Mouse (Mus musculus) MEL (cell line): ENCODE data around the gene Mob2. TPM values are rescaled to one million over a fixed set of nuclear protein-coding genes. Genes with fewer than 3 reads are reported as not detected.

Experiments used
- DNase-seq: peaks from one replicate; pipeline ENCODE4 v3.0.0; 2011; ENCODE audit warnings: low read depth, low spot score
- H3K27ac ChIP-seq: 2 replicates; pipeline ENCODE4 v1.5.1; 2012; ENCODE audit warnings: low read depth, mild to moderate bottlenecking, control low read depth, low read length, moderate library complexity; ENCODE audit not compliant: control insufficient read depth
- H3K27me3 ChIP-seq, 2 experiments: fragments of 150-350 bp in 1 of 2; sonication (generic) in 1 of 2; 2 replicates each; pipeline ENCODE4 v1.6.1; 2012; ENCODE audit warnings: low read length in 2 of 2, mild to moderate bottlenecking in 2 of 2, improper control_type of control experiment in 1 of 2, moderate library complexity in 1 of 2; ENCODE audit not compliant: insufficient read depth in 2 of 2, control insufficient read depth in 1 of 2
- H3K36me3 ChIP-seq, 2 experiments: 2 replicates each; pipeline ENCODE4 v1.6.1; 2012 to 2014; ENCODE audit warnings: low read length in 2 of 2, improper control_type of control experiment in 1 of 2, inconsistent platforms in 1 of 2, mild to moderate bottlenecking in 1 of 2; ENCODE audit not compliant: insufficient read depth in 2 of 2, control insufficient read depth in 1 of 2
- H3K4me1 ChIP-seq, 2 experiments: fragments of 150-350 bp in 1 of 2; sonication (generic) in 1 of 2; 2 replicates each; pipeline ENCODE4 v1.6.1; 2012; ENCODE audit warnings: low read length in 2 of 2, improper control_type of control experiment in 1 of 2, mild to moderate bottlenecking in 1 of 2; ENCODE audit not compliant: insufficient read depth in 2 of 2, control insufficient read depth in 1 of 2
- H3K4me3 ChIP-seq, 2 experiments: fragments of 150-350 bp in 1 of 2; sonication (generic) in 1 of 2; 2 replicates each; pipeline ENCODE4 v1.5.1; 2012; ENCODE audit warnings: low read depth in 2 of 2, low read length in 2 of 2, mild to moderate bottlenecking in 2 of 2, moderate library complexity in 2 of 2, control low read depth in 1 of 2, improper control_type of control experiment in 1 of 2; ENCODE audit not compliant: control insufficient read depth in 1 of 2, insufficient read depth in 1 of 2
- H3K79me2 ChIP-seq: 2 replicates; pipeline ENCODE4 v1.6.1; 2012; ENCODE audit warnings: mild to moderate bottlenecking, low read length, moderate library complexity; ENCODE audit not compliant: control insufficient read depth, poor library complexity, insufficient read depth
- H3K9ac ChIP-seq: 2 replicates; pipeline ENCODE4 v1.6.1; 2012; ENCODE audit warnings: low read depth, mild to moderate bottlenecking, control low read depth, low read length, moderate library complexity; ENCODE audit not compliant: control insufficient read depth, poor library complexity, severe bottlenecking
- H3K9me3 ChIP-seq: fragments of 150-350 bp; sonication (generic); replicated peaks from 2 replicates; pipeline ENCODE4 v1.6.1; 2012; ENCODE audit warnings: mild to moderate bottlenecking, low read length, improper control_type of control experiment, moderate library complexity; ENCODE audit not compliant: insufficient read depth
- BHLHE40 ChIP-seq: IDR thresholded peaks from 2 replicates; pipeline ENCODE4 v1.6.1; 2012; ENCODE audit warnings: low read depth, mild to moderate bottlenecking, inconsistent platforms, low read length, improper control_type of control experiment, borderline replicate concordance
- CHD2 ChIP-seq: IDR thresholded peaks from 2 replicates; pipeline ENCODE4 v1.6.1; 2011; ENCODE audit warnings: low read length, improper control_type of control experiment
- CTCF ChIP-seq, 3 experiments: IDR thresholded peaks in 2 of 3; conservative IDR thresholded peaks in 1 of 3; 2 replicates each; pipeline ENCODE4 v1.5.1; 2011 to 2012; ENCODE audit warnings: low read length in 3 of 3, low read depth in 2 of 3, mild to moderate bottlenecking in 2 of 3, improper control_type of control experiment in 1 of 3, inconsistent platforms in 1 of 3, mixed read lengths in 1 of 3, moderate library complexity in 1 of 3; ENCODE audit not compliant: control insufficient read depth in 1 of 3, insufficient read depth in 1 of 3, poor library complexity in 1 of 3, severe bottlenecking in 1 of 3
- E2F4 ChIP-seq: IDR thresholded peaks from 2 replicates; pipeline ENCODE4 v1.6.1; 2011; ENCODE audit warnings: low read depth, low read length, improper control_type of control experiment, borderline replicate concordance
- ELF1 ChIP-seq: IDR thresholded peaks from 2 replicates; pipeline ENCODE4 v1.6.1; 2014; ENCODE audit warnings: low read depth, mild to moderate bottlenecking, inconsistent platforms, low read length, improper control_type of control experiment, moderate library complexity
- EP300 ChIP-seq, 2 experiments: IDR thresholded peaks; 2 replicates each; pipeline ENCODE4 v1.6.1; 2011; ENCODE audit warnings: improper control_type of control experiment in 2 of 2, low read length in 2 of 2, low read depth in 1 of 2, mild to moderate bottlenecking in 1 of 2
- ETS1 ChIP-seq: IDR thresholded peaks from 2 replicates; pipeline ENCODE4 v1.6.1; 2012; ENCODE audit warnings: low read depth, mild to moderate bottlenecking, inconsistent platforms, low read length, improper control_type of control experiment, moderate library complexity
- GABPA ChIP-seq: IDR thresholded peaks from 2 replicates; pipeline ENCODE4 v1.6.1; 2012; ENCODE audit warnings: low read depth, mild to moderate bottlenecking, inconsistent platforms, low read length, improper control_type of control experiment, moderate library complexity
- GATA1 ChIP-seq: IDR thresholded peaks from 2 replicates; pipeline ENCODE4 v1.6.1; 2011; ENCODE audit warnings: low read depth, low read length, improper control_type of control experiment
- HCFC1 ChIP-seq: IDR thresholded peaks from 2 replicates; pipeline ENCODE4 v1.6.1; 2012; ENCODE audit warnings: low read depth, mild to moderate bottlenecking, inconsistent platforms, low read length, improper control_type of control experiment, moderate library complexity
- JUND ChIP-seq: IDR thresholded peaks from 2 replicates; pipeline ENCODE4 v1.6.1; 2011; ENCODE audit warnings: low read depth, mild to moderate bottlenecking, improper control_type of control experiment, low read length
- KAT2A ChIP-seq: conservative IDR thresholded peaks from 2 replicates; pipeline ENCODE4 v1.6.1; 2012; ENCODE audit warnings: low read depth, low read length, improper control_type of control experiment, inconsistent platforms
- MAFK ChIP-seq: IDR thresholded peaks from 2 replicates; pipeline ENCODE4 v1.6.1; 2011; ENCODE audit warnings: low read depth, mild to moderate bottlenecking, low read length, improper control_type of control experiment, borderline replicate concordance
- MAX ChIP-seq: IDR thresholded peaks from 2 replicates; pipeline ENCODE4 v1.6.1; 2011; ENCODE audit warnings: low read length, improper control_type of control experiment
- MAZ ChIP-seq: IDR thresholded peaks from 2 replicates; pipeline ENCODE4 v1.6.1; 2012; ENCODE audit warnings: low read depth, mild to moderate bottlenecking, inconsistent platforms, low read length, improper control_type of control experiment
- MEF2A ChIP-seq: IDR thresholded peaks from 2 replicates; pipeline ENCODE4 v1.6.1; 2014; ENCODE audit warnings: low read depth, mild to moderate bottlenecking, inconsistent platforms, low read length, improper control_type of control experiment; ENCODE audit not compliant: poor library complexity, insufficient replicate concordance, severe bottlenecking; ENCODE audit errors: extremely low read depth
- MXI1 ChIP-seq: IDR thresholded peaks from 2 replicates; pipeline ENCODE4 v1.6.1; 2011; ENCODE audit warnings: mild to moderate bottlenecking, low read depth, low read length, improper control_type of control experiment
- MYB ChIP-seq: IDR thresholded peaks from 2 replicates; pipeline ENCODE4 v1.6.1; 2011; ENCODE audit warnings: mild to moderate bottlenecking, low read depth, low read length, improper control_type of control experiment
- MYC ChIP-seq: IDR thresholded peaks from 2 replicates; pipeline ENCODE4 v1.6.1; 2011; ENCODE audit warnings: low read depth, mild to moderate bottlenecking, low read length, improper control_type of control experiment, moderate library complexity
- NELFE ChIP-seq: IDR thresholded peaks from 2 replicates; pipeline ENCODE4 v1.6.1; 2011; ENCODE audit warnings: low read depth, low read length, improper control_type of control experiment
- NRF1 ChIP-seq: IDR thresholded peaks from 2 replicates; pipeline ENCODE4 v1.6.1; 2014; ENCODE audit warnings: low read depth, mild to moderate bottlenecking, inconsistent platforms, low read length, improper control_type of control experiment, moderate library complexity; ENCODE audit not compliant: poor library complexity, insufficient read depth, severe bottlenecking
- POLR2A ChIP-seq, 2 experiments: IDR thresholded peaks; 2 replicates each; pipeline ENCODE4 v1.6.1; 2011 to 2012; ENCODE audit warnings: low read length in 2 of 2, mild to moderate bottlenecking in 2 of 2, control low read depth in 1 of 2, improper control_type of control experiment in 1 of 2, low read depth in 1 of 2, moderate library complexity in 1 of 2; ENCODE audit not compliant: control insufficient read depth in 1 of 2, insufficient read depth in 1 of 2, poor library complexity in 1 of 2
- POLR2AphosphoS2 ChIP-seq: IDR thresholded peaks from 2 replicates; pipeline ENCODE4 v1.6.1; 2011; ENCODE audit warnings: low read length, improper control_type of control experiment
- POLR2AphosphoS5 ChIP-seq: IDR thresholded peaks from 2 replicates; pipeline ENCODE4 v1.6.1; 2012; ENCODE audit warnings: low read depth, borderline replicate concordance, mild to moderate bottlenecking, inconsistent platforms, low read length, moderate library complexity, mixed read lengths
- RAD21 ChIP-seq: IDR thresholded peaks from 2 replicates; pipeline ENCODE4 v1.6.1; 2011; ENCODE audit warnings: mild to moderate bottlenecking, low read depth, low read length, improper control_type of control experiment
- RCOR1 ChIP-seq: IDR thresholded peaks from 2 replicates; pipeline ENCODE4 v1.6.1; 2012; ENCODE audit warnings: low read depth, mild to moderate bottlenecking, inconsistent platforms, low read length, improper control_type of control experiment
- SIN3A ChIP-seq: IDR thresholded peaks from 2 replicates; pipeline ENCODE4 v1.6.1; 2012; ENCODE audit warnings: low read length, improper control_type of control experiment, inconsistent platforms
- TAL1 ChIP-seq: IDR thresholded peaks from 2 replicates; pipeline ENCODE4 v1.6.1; 2012; ENCODE audit warnings: mild to moderate bottlenecking, inconsistent platforms, low read length, moderate library complexity, mixed read lengths
- TBP ChIP-seq: IDR thresholded peaks from 2 replicates; pipeline ENCODE4 v1.8.0; 2011; ENCODE audit warnings: low read depth, low read length, improper control_type of control experiment
- TCF12 ChIP-seq: IDR thresholded peaks from 2 replicates; pipeline ENCODE4 v1.6.1; 2014; ENCODE audit warnings: low read depth, mild to moderate bottlenecking, inconsistent platforms, low read length, improper control_type of control experiment, moderate library complexity
- UBTF ChIP-seq: IDR thresholded peaks from 2 replicates; pipeline ENCODE4 v1.6.1; 2012; ENCODE audit warnings: low read depth, mild to moderate bottlenecking, inconsistent platforms, low read length, improper control_type of control experiment, moderate library complexity, borderline replicate concordance; ENCODE audit not compliant: insufficient read depth
- USF1 ChIP-seq: IDR thresholded peaks from 2 replicates; pipeline ENCODE4 v1.6.1; 2014; ENCODE audit warnings: low read depth, mild to moderate bottlenecking, inconsistent platforms, low read length, improper control_type of control experiment, moderate library complexity
- USF2 ChIP-seq, 2 experiments: IDR thresholded peaks; 2 replicates each; pipeline ENCODE4 v1.6.1; 2011 to 2012; ENCODE audit warnings: improper control_type of control experiment in 2 of 2, low read length in 2 of 2, borderline replicate concordance in 1 of 2, inconsistent platforms in 1 of 2, low read depth in 1 of 2, mild to moderate bottlenecking in 1 of 2; ENCODE audit not compliant: insufficient read depth in 1 of 2
- ZC3H11A ChIP-seq: IDR thresholded peaks from 2 replicates; pipeline ENCODE4 v1.6.1; 2012; ENCODE audit warnings: low read depth, mild to moderate bottlenecking, inconsistent platforms, low read length, improper control_type of control experiment
- ZKSCAN1 ChIP-seq: IDR thresholded peaks from 2 replicates; pipeline ENCODE4 v1.6.1; 2012; ENCODE audit warnings: low read depth, mild to moderate bottlenecking, inconsistent platforms, low read length, improper control_type of control experiment, moderate library complexity
- ZMIZ1 ChIP-seq: IDR thresholded peaks from 2 replicates; pipeline ENCODE4 v1.6.1; 2012; ENCODE audit warnings: low read depth, mild to moderate bottlenecking, inconsistent platforms, low read length, improper control_type of control experiment, moderate library complexity
- polyA plus RNA-seq, 2 experiments: library from polyadenylated mRNA; stranded (reverse) in 1 of 2; unstranded in 1 of 2; fragments of >175 nt in 1 of 2; fragments of >200 nt in 1 of 2; gene quantifications; 2 replicates each; pipeline versions ENCODE4 v1.2.1 to v1.2.4; 2012; ENCODE audit warnings: low replicate concordance in 2 of 2, low read depth in 1 of 2; ENCODE audit not compliant: insufficient read length in 2 of 2, insufficient read depth in 1 of 2, missing spikeins in 1 of 2
- total RNA-seq: library from RNA; depleted of rRNA; stranded (reverse); fragments of 300-350 nt; gene quantifications from 2 replicates; pipeline ENCODE4 v1.2.3, GENCODE M21; 2012; rRNA removed

The Mob2 gene
- total RNA-seq (33.6 and 33.9 TPM in 2 replicates), polyA plus RNA-seq (10 to 100 TPM in 1 of 2 experiments, not detected in 1; 45.2 TPM)

- Histone ChIP-seq H3K4me1 (peaks cover 4 to 16% of the 10 kb centered on the region in 2 experiments; a peak in 3 of 4 replicates), H3K36me3 (peaks cover 0 to 13% of the 10 kb centered on the region in 2 experiments; a peak in 3 of 4 replicates), H3K4me3 (peak within 1 kb of the TSS; percentile 84 to 96), H3K27me3 (peaks cover 5 to 10% of the 10 kb centered on the region in 2 experiments), H3K27ac (no peak within 1 kb of the TSS), H3K79me2 (peaks cover 39% of the 10 kb centered on the region), H3K9ac (peak within 1 kb of the TSS; percentile 82), H3K9me3 (no peaks in the 10 kb centered on the region)
- peak; percentile 87 for DNase-seq
- TF ChIP-seq NRF1 (no peak), NELFE (peak; percentile 82), POLR2A (IDR thresholded peaks at IDR 0.05; ENCODE audit: control insufficient read depth in 1 of 2, insufficient read depth in 1 of 2, low read depth in 1 of 2, low read length in 2 of 2, poor library complexity in 1 of 2) (peak; percentile 90 to 91), E2F4 (no peak), BHLHE40 (no peak), MYB (no peak), SIN3A (peak; percentile 82), TCF12 (peak; percentile 55; the same call in 1 of the 2 replicates), MYC (no peak), CTCF (IDR thresholded peaks at IDR 0.05 in 2 of 3, conservative IDR thresholded peaks at IDR 0.05 in 1 of 3; ENCODE audit: control insufficient read depth in 1 of 3, insufficient read depth in 1 of 3, low read depth in 2 of 3, low read length in 3 of 3, poor library complexity in 1 of 3, severe bottlenecking in 1 of 3) (no peak), ELF1 (peak; percentile 74), MAX (no peak), MXI1 (peak; percentile 52; the same call in 1 of the 2 replicates), TAL1 (no peak), UBTF (no peak), RCOR1 (no peak), GABPA (no peak), CHD2 (no peak), MAFK (no peak), HCFC1 (peak; percentile 92), KAT2A (peak; percentile 63; the same call in 1 of the 2 replicates), POLR2AphosphoS2 (peak; percentile 61; the same call in 1 of the 2 replicates), ETS1 (no peak), GATA1 (no peak), ZMIZ1 (peak; percentile 34; the same call in 1 of the 2 replicates), MEF2A (no peak), ZKSCAN1 (no peak), USF1 (no peak), EP300 (IDR thresholded peaks at IDR 0.05; ENCODE audit: low read depth in 1 of 2, low read length in 2 of 2) (no peak), JUND (no peak), POLR2AphosphoS5 (no peak), TBP (0 out of 2 replicates have a peak, but pooled peaks have one; percentile 26), RAD21 (no peak), USF2 (IDR thresholded peaks at IDR 0.05; ENCODE audit: borderline replicate concordance in 1 of 2, insufficient read depth in 1 of 2, low read depth in 1 of 2, low read length in 2 of 2) (no peak), ZC3H11A (no peak), MAZ (no peak)
Observed at GRCm38 (mm10) chr7:142060931-142061565, at the start of gene Mob2. Mob2 (minus strand) TSS chr7:142061065.
